Mouse (Mus musculus) heart, embryonic 11.5 days (tissue): ENCODE data around the gene Ghr. TPM values are rescaled to one million over a fixed set of nuclear protein-coding genes. Genes with fewer than 3 reads are reported as not detected.

Experiments
- ATAC-seq: fragments of 200-750 bp; cut with Nextera tagmentation; replicated peaks from 2 replicates; pipeline ENCODE4 v1.8.0; 2017; ENCODE audit warnings: moderate library complexity; ENCODE audit not compliant: insufficient number of reproducible peaks, low FRiP score, low TSS enrichment
- H3K27ac ChIP-seq: fragments of 300-500 bp; sonication (generic); 2 replicates; pipeline ENCODE4 v1.5.1; 2014; ENCODE audit warnings: mild to moderate bottlenecking, low read depth, low read length
- H3K27me3 ChIP-seq: fragments of 300-500 bp; sonication (generic); 2 replicates; pipeline ENCODE4 v1.6.1; 2014; ENCODE audit warnings: mild to moderate bottlenecking, low read length, mixed read lengths; ENCODE audit not compliant: control insufficient read depth, insufficient read depth
- H3K36me3 ChIP-seq: fragments of 300-500 bp; sonication (generic); 2 replicates; pipeline ENCODE4 v1.6.1; 2014; ENCODE audit warnings: mild to moderate bottlenecking, low read length, moderate library complexity, mixed read lengths; ENCODE audit not compliant: control insufficient read depth, insufficient read depth
- H3K4me1 ChIP-seq: fragments of 300-500 bp; sonication (generic); 2 replicates; pipeline ENCODE4 v1.6.1; 2014; ENCODE audit warnings: low read length; ENCODE audit not compliant: control insufficient read depth, insufficient read depth
- H3K4me2 ChIP-seq: fragments of 300-500 bp; sonication (generic); 2 replicates; pipeline ENCODE4 v1.6.1; 2014; ENCODE audit warnings: mild to moderate bottlenecking, moderate library complexity
- H3K4me3 ChIP-seq: fragments of 300-500 bp; sonication (generic); 2 replicates; pipeline ENCODE4 v1.5.1; 2014; ENCODE audit warnings: low read depth, low read length
- H3K9ac ChIP-seq: fragments of 300-500 bp; sonication (generic); 2 replicates; pipeline ENCODE4 v1.6.1; 2014; ENCODE audit warnings: mild to moderate bottlenecking, low read depth, low read length, moderate library complexity
- H3K9me3 ChIP-seq: fragments of 300-500 bp; sonication (generic); replicated peaks from 2 replicates; pipeline ENCODE4 v1.6.1; 2016; ENCODE audit warnings: low read length; ENCODE audit not compliant: control insufficient read depth
- WGBS: fragments of 180-500 bp; shearing (Covaris S2); extraction: QIAGEN DNeasy Blood & Tissue Kit; methylation state at CpG from one replicate; pipeline ENCODE4 v1.1.7; 2014; ENCODE audit not compliant: insufficient replicate concordance; 5-methylcytosine and 5-hydroxymethylcytosine counted together
- polyA plus RNA-seq: library from polyadenylated mRNA; unstranded; fragments of >200 nt; fragmentation: Nextera tagmentation; extraction: Ambion mirVana; gene quantifications from 2 replicates; pipeline ENCODE4 v1.2.1, GENCODE M21; 2014

Ghr gene
- polyA plus RNA-seq, 1 experiment from 2014 or later: 53.8 TPM

DNA sequence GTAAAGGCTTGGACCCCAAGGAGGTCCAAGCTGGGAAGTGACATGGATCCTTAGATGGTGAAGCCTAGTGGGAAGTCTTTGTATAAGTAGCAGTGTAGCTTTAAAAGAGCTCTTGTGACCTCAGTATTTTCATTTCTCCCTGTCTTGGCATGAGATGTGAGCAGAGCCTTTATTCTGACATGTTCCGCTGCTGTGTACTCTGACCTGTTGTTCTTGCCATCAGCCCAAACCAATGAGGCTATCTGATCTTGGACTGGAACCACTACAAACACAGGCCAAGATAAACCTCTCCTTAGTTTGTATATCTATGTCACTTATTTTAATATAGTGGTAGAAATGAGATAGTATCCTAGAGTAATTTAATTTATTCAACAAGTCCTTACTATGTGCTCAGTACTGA is 97.9 kb downstream of the Ghr start:
- no peak overlapping the region for H3K4me2 ChIP-seq
- no peak overlapping the region for H3K4me3 ChIP-seq
- no peaks in the 10 kb centered on the region for H3K27me3 ChIP-seq
- no peaks in the 10 kb centered on the region for H3K9me3 ChIP-seq
- H3K36me3 ChIP-seq: no peaks in the 10 kb centered on the region
- no peak for ATAC-seq
- H3K9ac ChIP-seq: no peak overlapping the region
- H3K4me1 ChIP-seq: no peaks in the 10 kb centered on the region
- no peak overlapping the region for H3K27ac ChIP-seq
- WGBS: 94% methylated on average over 1 of the region's 1 CpGs

DNA sequence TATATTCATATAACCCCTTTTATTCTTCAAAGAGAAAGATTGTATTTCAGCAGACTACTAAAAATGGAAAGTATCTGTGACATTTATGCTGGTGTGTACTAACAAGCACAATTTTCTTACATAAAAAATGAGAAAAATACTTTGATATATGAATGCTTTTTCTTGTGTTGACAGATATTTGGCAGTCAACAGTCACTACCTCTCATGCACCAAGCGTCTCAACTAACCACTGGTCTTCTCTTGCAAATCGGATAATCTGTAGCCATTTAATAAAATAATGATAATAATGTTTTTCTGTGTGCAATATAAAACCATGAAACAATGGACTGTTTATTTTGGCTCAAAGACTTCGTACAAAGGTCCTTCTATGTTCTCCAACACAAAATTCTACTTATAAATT is 99.8 kb downstream of the Ghr start:
- no peak for ATAC-seq
- no peak overlapping the region for H3K9ac ChIP-seq
- H3K27ac ChIP-seq: no peak overlapping the region
- no peaks in the 10 kb centered on the region for H3K27me3 ChIP-seq
- H3K4me2 ChIP-seq: no peak overlapping the region
- WGBS: 82% methylated on average over 3 of the region's 3 CpGs
- no peak overlapping the region for H3K4me3 ChIP-seq
- H3K36me3 ChIP-seq: no peaks in the 10 kb centered on the region
- H3K9me3 ChIP-seq: no peaks in the 10 kb centered on the region
- no peaks in the 10 kb centered on the region for H3K4me1 ChIP-seq

DNA sequence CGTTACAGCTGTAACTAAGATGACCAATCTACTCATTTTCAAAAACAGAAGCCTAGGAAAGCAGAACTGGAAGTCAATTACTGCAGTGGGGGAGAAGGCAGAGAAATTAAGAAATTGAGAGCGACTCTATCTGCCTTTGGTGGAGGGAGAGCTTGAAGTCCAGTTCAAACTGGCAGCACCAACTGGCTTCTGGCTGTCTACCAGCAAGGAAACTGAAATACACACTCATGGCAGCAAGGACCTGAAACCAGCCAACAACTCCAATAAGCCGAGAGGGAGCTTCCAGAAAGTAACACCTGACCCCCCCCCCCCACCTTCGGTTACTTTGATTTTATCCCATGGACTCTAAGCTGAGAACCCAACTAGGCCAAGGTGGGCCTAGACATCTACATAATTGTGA is 114.1 kb downstream of the Ghr start:
- no peaks in the 10 kb centered on the region for H3K27me3 ChIP-seq
- no peak overlapping the region for H3K4me3 ChIP-seq
- H3K9me3 ChIP-seq: no peaks in the 10 kb centered on the region
- no peaks in the 10 kb centered on the region for H3K36me3 ChIP-seq
- no peak overlapping the region for H3K27ac ChIP-seq
- no peaks in the 10 kb centered on the region for H3K4me1 ChIP-seq
- no peak overlapping the region for H3K9ac ChIP-seq
- H3K4me2 ChIP-seq: no peak overlapping the region
- 84% methylated on average over 4 of the region's 4 CpGs for WGBS
- ATAC-seq: no peak

DNA sequence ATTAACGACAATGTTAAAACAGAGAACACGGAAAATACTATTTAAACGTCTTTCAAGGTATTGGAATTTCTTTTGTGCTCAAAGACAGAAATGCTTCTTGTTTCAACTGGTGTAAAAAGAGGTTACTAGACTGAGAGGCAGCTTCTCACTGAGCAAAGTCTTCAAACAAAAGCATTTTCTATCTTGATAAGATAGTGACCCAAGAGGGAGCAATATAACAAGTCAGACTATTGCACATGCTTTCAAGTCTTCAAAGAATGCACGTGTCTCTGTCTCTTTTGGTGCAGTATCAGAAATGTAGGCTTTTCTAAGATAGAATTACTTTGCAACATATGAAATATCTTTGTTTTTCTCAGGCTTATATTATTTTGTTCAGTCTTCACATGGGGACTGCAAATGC is 116.7 kb downstream of the Ghr start:
- no peaks in the 10 kb centered on the region for H3K9me3 ChIP-seq
- ATAC-seq: no peak

DNA sequence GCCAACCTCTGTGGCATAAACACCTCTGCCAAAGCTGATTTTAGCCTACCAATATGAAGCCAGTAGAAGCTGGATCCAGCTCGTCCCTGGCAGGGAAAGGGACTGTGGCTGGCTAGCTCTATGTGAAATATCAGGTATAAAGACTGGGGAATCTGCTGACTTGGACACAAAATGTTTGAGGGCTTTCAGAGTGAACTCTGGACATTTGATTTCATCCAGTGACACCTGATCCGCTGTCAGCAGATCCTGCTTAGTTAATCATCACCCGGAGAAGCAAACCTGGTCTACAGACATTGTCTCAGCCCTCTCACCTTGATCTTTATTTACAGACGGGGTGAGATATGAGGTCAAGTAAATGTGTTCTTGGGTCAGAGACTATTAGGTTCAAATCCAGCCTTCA is 118.5 kb downstream of the Ghr start:
- no peak overlapping the region for H3K4me2 ChIP-seq
- 58% methylated on average over 4 of the region's 4 CpGs for whole genome bisulfite sequencing
- H3K9me3 ChIP-seq: no peaks in the 10 kb centered on the region
- ATAC-seq: no peak
- no peaks in the 10 kb centered on the region for H3K36me3 ChIP-seq
- H3K27me3 ChIP-seq: no peaks in the 10 kb centered on the region
- H3K27ac ChIP-seq: no peak overlapping the region
- no peaks in the 10 kb centered on the region for H3K4me1 ChIP-seq
- H3K9ac ChIP-seq: no peak overlapping the region
- H3K4me3 ChIP-seq: no peak overlapping the region

More for the DNA sequence above, 116.7 kb downstream of the Ghr start:
- Histone ChIP-seq H3K27ac (no peak overlapping the region), H3K4me3 (no peak overlapping the region), H3K27me3 (no peaks in the 10 kb centered on the region), H3K9ac (no peak overlapping the region), H3K36me3 (no peaks in the 10 kb centered on the region), H3K4me2 (no peak overlapping the region), H3K4me1 (no peaks in the 10 kb centered on the region)
- 69% methylated on average over 4 of the region's 4 CpGs for WGBS

DNA sequence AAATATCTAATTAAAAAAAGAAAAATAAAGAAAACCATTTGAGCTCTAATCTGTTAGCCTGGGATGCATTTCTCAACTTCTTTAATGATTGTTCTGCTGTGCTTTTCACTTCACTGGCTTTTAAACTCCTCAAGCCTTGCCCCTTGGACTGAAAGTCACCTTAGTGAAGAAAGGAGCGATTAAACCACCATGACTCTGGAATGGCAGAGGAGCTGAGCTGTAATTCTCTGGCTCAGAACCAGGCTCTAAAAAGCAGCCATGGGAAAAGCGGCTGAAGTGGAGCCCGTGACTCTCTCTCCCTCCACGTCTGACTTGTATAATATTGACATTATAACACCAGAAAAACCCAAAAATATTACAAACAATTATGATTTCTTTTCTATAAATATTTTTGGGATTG is 126.7 kb downstream of the Ghr start:
- ATAC-seq: no peak
- H3K4me1 ChIP-seq: 0 out of 2 replicates have a peak, but pooled peaks cover 2% of the 10 kb centered on the region
- H3K36me3 ChIP-seq: no peaks in the 10 kb centered on the region
- H3K4me2 ChIP-seq: no peak overlapping the region
- H3K9ac ChIP-seq: no peak overlapping the region
- H3K27me3 ChIP-seq: no peaks in the 10 kb centered on the region
- H3K4me3 ChIP-seq: no peak overlapping the region
- 82% methylated on average over 4 of the region's 4 CpGs for WGBS
- H3K27ac ChIP-seq: no peak overlapping the region
- no peaks in the 10 kb centered on the region for H3K9me3 ChIP-seq

DNA sequence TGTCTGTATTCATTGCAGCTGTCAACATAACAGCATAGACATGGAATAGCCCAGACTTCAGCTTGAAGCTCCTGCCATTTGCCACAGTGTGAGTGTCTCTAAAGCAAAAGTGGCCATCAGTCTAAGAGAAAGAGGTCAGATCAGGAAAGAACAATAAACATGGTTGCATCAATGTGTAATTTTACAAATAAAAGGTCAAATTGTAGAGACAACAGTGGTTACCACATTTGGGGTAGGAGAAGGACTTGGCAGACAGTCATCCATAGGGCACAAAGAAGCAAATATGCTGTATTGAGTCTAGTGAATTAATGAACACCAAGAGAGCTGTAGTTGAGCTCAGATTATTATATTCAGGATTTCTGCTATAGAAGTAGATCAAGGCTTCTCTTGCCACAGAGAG is 127.7 kb downstream of the Ghr start:
- Histone ChIP-seq H3K27ac (no peak overlapping the region), H3K9me3 (no peaks in the 10 kb centered on the region), H3K4me2 (no peak overlapping the region), H3K27me3 (no peaks in the 10 kb centered on the region), H3K9ac (no peak overlapping the region), H3K4me1 (0 out of 2 replicates have a peak, but pooled peaks cover 2% of the 10 kb centered on the region), H3K4me3 (no peak overlapping the region), H3K36me3 (no peaks in the 10 kb centered on the region)
- no peak for ATAC-seq

DNA sequence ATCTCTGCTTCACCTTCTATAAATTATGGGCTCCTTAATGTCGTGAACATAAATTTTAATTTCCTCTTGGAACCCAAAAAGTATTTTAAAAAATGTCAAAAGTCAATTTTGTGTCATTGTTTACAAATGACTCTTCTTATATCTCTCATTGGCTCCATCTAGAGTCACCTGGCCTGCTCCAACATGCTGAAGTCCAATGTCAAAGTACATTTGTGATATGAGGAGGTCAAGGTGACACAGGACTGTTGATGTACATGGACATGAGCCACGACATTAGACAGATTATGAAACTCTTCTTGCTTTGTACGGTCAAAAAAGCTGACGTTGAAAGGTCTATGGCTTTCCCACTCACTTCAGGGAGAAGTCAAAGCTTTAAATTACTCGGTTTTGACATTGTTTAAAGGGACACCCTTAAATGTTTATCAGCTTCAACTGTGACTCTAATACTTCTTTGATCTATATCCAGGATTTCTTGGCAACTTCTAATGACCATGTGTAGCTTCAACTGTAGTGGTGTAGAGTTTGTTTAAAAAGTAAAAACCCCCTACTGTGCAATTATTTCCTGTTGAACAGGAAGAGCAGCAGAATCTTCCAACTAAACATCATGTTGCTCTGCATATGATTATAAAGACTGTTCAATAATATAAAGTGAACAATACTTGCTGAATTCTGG is 131.1 kb downstream of the Ghr start:
- no peaks in the 10 kb centered on the region for H3K9me3 ChIP-seq
- no peaks in the 10 kb centered on the region for H3K36me3 ChIP-seq
- no peak overlapping the region for H3K27ac ChIP-seq
- no peak overlapping the region for H3K4me3 ChIP-seq
- no peak for ATAC-seq
- 70% methylated on average over 5 of the region's 5 CpGs for WGBS
- H3K9ac ChIP-seq: no peak overlapping the region
- no peak overlapping the region for H3K4me2 ChIP-seq
- H3K4me1 ChIP-seq: 0 out of 2 replicates have a peak, but pooled peaks cover 2% of the 10 kb centered on the region
- no peaks in the 10 kb centered on the region for H3K27me3 ChIP-seq

DNA sequence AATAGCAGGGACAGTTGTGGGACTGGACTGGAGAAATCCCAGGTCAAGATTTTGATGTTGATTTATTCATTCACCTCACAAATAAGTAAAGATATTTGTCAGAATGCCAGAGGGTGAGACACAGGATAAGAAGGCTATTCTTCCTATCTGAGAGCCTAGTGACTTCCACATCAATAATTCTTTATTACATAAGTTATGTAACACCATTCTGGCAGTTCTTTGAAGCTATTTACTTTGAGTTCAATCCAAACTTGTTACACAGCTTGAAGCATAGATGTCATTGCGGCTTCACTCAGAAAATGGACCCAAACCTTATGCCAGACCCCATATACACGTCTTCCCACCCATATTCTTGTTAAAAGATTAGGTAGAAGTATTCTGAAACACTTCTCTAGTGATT is 133.7 kb downstream of the Ghr start:
- Histone ChIP-seq H3K9me3 (no peaks in the 10 kb centered on the region), H3K36me3 (no peaks in the 10 kb centered on the region), H3K9ac (no peak overlapping the region), H3K4me2 (no peak overlapping the region), H3K4me1 (peaks cover 5% of the 10 kb centered on the region), H3K27ac (no peak overlapping the region), H3K4me3 (no peak overlapping the region), H3K27me3 (no peaks in the 10 kb centered on the region)
- no peak for ATAC-seq
- 76% methylated on average over 2 of the region's 2 CpGs for WGBS
